Comparison of ENCODE assay signal across 10 mouse cellular contexts in genomic region chr7:73593645-73594385, GRCm38 (mm10). TPM values are rescaled to one million over a fixed set of nuclear protein-coding genes. Genes with fewer than 3 reads are reported as not detected.
DNase-seq lines count a peak whose midpoint lies in the region; ATAC-seq and TF ChIP-seq lines count a peak whose summit lies in the region.
"Had no signal": no experiment of that assay in that cellular context is flagged by ENCODE, and none has a peak within 500 bp of the region (broad histone marks: within the 10 kb centered on the region; RNA-seq: fewer than 3 reads in every experiment).

No protein-coding gene starts in this region.

- H3K4me2 ChIP-seq in midbrain, embryonic 12.5 days (replicated peaks): peak overlapping the region; percentile 52
- no peak overlapping the region; the same call in 1 of the 2 replicates for H3K4me2 ChIP-seq in midbrain, embryonic 13.5 days (replicated peaks)
- H3K4me2 ChIP-seq in limb, embryonic 13.5 days (replicated peaks): peak overlapping the region; percentile 63
- peak overlapping the region; percentile 27; the same call in 1 of the 2 replicates for H3K4me2 ChIP-seq in stomach, postnatal 0 days (replicated peaks; ENCODE audit: low read depth)

- H3K9ac ChIP-seq in heart, adult 2 months (ENCODE audit: low read depth, low read length): no peak overlapping the region
- H3K9ac ChIP-seq in midbrain, embryonic 12.5 days (replicated peaks): 0 out of 2 replicates have a peak overlapping the region, but pooled peaks have one; percentile 15
- no peak overlapping the region for H3K9ac ChIP-seq in midbrain, embryonic 13.5 days (replicated peaks)
- H3K9ac ChIP-seq in limb, embryonic 13.5 days: no peak overlapping the region
- no peak overlapping the region for H3K9ac ChIP-seq in stomach, postnatal 0 days (ENCODE audit: low read length)

- no peak for TF ChIP-seq EP300 in heart, adult 2 months (IDR thresholded peaks at IDR 0.05; ENCODE audit: insufficient read depth, low read depth, low read length)
- TF ChIP-seq EP300 in stomach, postnatal 0 days (optimal IDR thresholded peaks at IDR 0.05): no peak

- no peak overlapping the region for H3K4me3 ChIP-seq in heart, adult 2 months
- no peak overlapping the region for H3K4me3 ChIP-seq in midbrain, embryonic 12.5 days
- no peak overlapping the region for H3K4me3 ChIP-seq in midbrain, embryonic 13.5 days (replicated peaks)
- no peak overlapping the region for H3K4me3 ChIP-seq in limb, embryonic 13.5 days
- H3K4me3 ChIP-seq in stomach, postnatal 0 days (ENCODE audit: low read depth, low read length): no peak overlapping the region

- 77% methylated on average over 17 of the region's 17 CpGs for WGBS in heart, adult 2 months
- WGBS in midbrain, embryonic 12.5 days: 75% methylated on average over 17 of the region's 17 CpGs
- WGBS in midbrain, embryonic 13.5 days: 72% methylated on average over 17 of the region's 17 CpGs
- WGBS in limb, embryonic 13.5 days: 71% methylated on average over 17 of the region's 17 CpGs
- WGBS in stomach, postnatal 0 days: 74% methylated on average over 17 of the region's 17 CpGs

- no peaks in the 10 kb centered on the region for H3K27me3 ChIP-seq in heart, adult 2 months (ENCODE audit: control insufficient read depth, insufficient read depth, low read length)
- H3K27me3 ChIP-seq in midbrain, embryonic 12.5 days: peaks cover 2% of the 10 kb centered on the region
- no peaks in the 10 kb centered on the region for H3K27me3 ChIP-seq in midbrain, embryonic 13.5 days
- no peaks in the 10 kb centered on the region for H3K27me3 ChIP-seq in limb, embryonic 13.5 days
- no peaks in the 10 kb centered on the region for H3K27me3 ChIP-seq in stomach, postnatal 0 days (ENCODE audit: control insufficient read depth, insufficient read depth, low read length)

- intact Hi-C loops in heart, adult 2 months (cut with DNase I): loop anchor here (1.0 to 2.0 kb wide), 2 partner anchors 35 to 53 kb away; partner anchors contain the start of gene Chd2

- H3K4me1 ChIP-seq in heart, adult 2 months (ENCODE audit: control insufficient read depth, insufficient read depth, low read length): peaks cover 18% of the 10 kb centered on the region
- H3K4me1 ChIP-seq in midbrain, embryonic 12.5 days: peaks cover 42% of the 10 kb centered on the region
- H3K4me1 ChIP-seq in midbrain, embryonic 13.5 days (replicated peaks): peaks cover 53% of the 10 kb centered on the region
- H3K4me1 ChIP-seq in limb, embryonic 13.5 days: peaks cover 51% of the 10 kb centered on the region
- H3K4me1 ChIP-seq in stomach, postnatal 0 days (replicated peaks; ENCODE audit: control insufficient read depth, insufficient read depth): peaks cover 15% of the 10 kb centered on the region

- ATAC-seq in midbrain, embryonic 12.5 days (ENCODE audit: low FRiP score, low read depth): no peak
- ATAC-seq in midbrain, embryonic 13.5 days: no peak
- no peak for ATAC-seq in limb, embryonic 13.5 days (ENCODE audit: low FRiP score, low read depth)
- no peak for ATAC-seq in stomach, postnatal 0 days (ENCODE audit: low FRiP score, low TSS enrichment)

- TF ChIP-seq POLR2A in heart, adult 2 months (IDR thresholded peaks at IDR 0.05; ENCODE audit: insufficient read depth, low read depth, low read length): no peak

- H3K36me3 ChIP-seq in heart, adult 2 months (ENCODE audit: control insufficient read depth, insufficient read depth, low read length): peaks cover 15% of the 10 kb centered on the region
- H3K36me3 ChIP-seq in midbrain, embryonic 12.5 days: no peaks in the 10 kb centered on the region
- H3K36me3 ChIP-seq in midbrain, embryonic 13.5 days: no peaks in the 10 kb centered on the region
- H3K36me3 ChIP-seq in limb, embryonic 13.5 days: no peaks in the 10 kb centered on the region
- H3K36me3 ChIP-seq in stomach, postnatal 0 days (ENCODE audit: control insufficient read depth, insufficient read depth, low read length): no peaks in the 10 kb centered on the region

- no peaks in the 10 kb centered on the region for H3K9me3 ChIP-seq in midbrain, embryonic 12.5 days
- H3K9me3 ChIP-seq in midbrain, embryonic 13.5 days: no peaks in the 10 kb centered on the region
- no peaks in the 10 kb centered on the region for H3K9me3 ChIP-seq in limb, embryonic 13.5 days
- no peaks in the 10 kb centered on the region for H3K9me3 ChIP-seq in stomach, postnatal 0 days (ENCODE audit: control insufficient read depth, low read length)

- H3K27ac ChIP-seq in heart, adult 2 months: peak overlapping the region; percentile 98
- H3K27ac ChIP-seq in midbrain, embryonic 12.5 days (replicated peaks): peak overlapping the region; percentile 79
- H3K27ac ChIP-seq in midbrain, embryonic 13.5 days: no peak overlapping the region
- H3K27ac ChIP-seq in limb, embryonic 13.5 days: peak overlapping the region; percentile 97; the same call in 1 of the 2 replicates
- H3K27ac ChIP-seq in stomach, postnatal 0 days (replicated peaks): peak overlapping the region; percentile 63

- TF ChIP-seq CTCF in heart, adult 2 months (IDR thresholded peaks at IDR 0.05): no peak
- no peak for TF ChIP-seq CTCF in stomach, postnatal 0 days (IDR thresholded peaks at IDR 0.05; ENCODE audit: low read depth)

- DNase-seq in heart, adult 2 months: no peak
- DNase-seq in heart, adult 18-20 months: no peak
- DNase-seq in stomach, postnatal 0 days (ENCODE audit: low spot score): no peak
- DNase-seq in gastrocnemius, postnatal 25 days: no peak
- DNase-seq in layer of hippocampus, adult 18-20 months (ENCODE audit: low spot score in 2 of 2): no peak
- DNase-seq: lung, adult 18-20 months; right cerebral cortex, postnatal 4 days had no signal

- H3K79me2 ChIP-seq in heart, adult 2 months (replicated peaks; ENCODE audit: control insufficient read depth, insufficient read depth, low read length): no peaks in the 10 kb centered on the region

RNA-seq across cellular contexts. Expression of gene Chd2, which starts 52.2 kb away (rescaled TPM):
- total RNA-seq in heart, adult 2 months (2021): 10 to 100 TPM; 38.1 to 43.3 TPM
- 32.9 and 38.0 TPM in 2 replicates for polyA plus RNA-seq in heart, adult 2 months (2012; rRNA removed)
- 10 to 100 TPM; 28.2 to 38.8 TPM for total RNA-seq in heart, adult 18-20 months (2021)
- 54.8 and 61.4 TPM in 2 replicates for polyA plus RNA-seq in midbrain, embryonic 12.5 days (2016; fragmentation: Nextera tagmentation; extraction: Ambion mirVana)
- 48.5 and 57.4 TPM in 2 replicates for polyA plus RNA-seq in midbrain, embryonic 13.5 days (2015; fragmentation: Nextera tagmentation; extraction: Ambion mirVana)
- 62.5 and 66.3 TPM in 2 replicates for polyA plus RNA-seq in limb, embryonic 13.5 days (2015; fragmentation: Nextera tagmentation; extraction: Ambion mirVana)
- polyA plus RNA-seq in stomach, postnatal 0 days (2015; fragmentation: Nextera tagmentation; extraction: Ambion mirVana): 15.9 and 18.0 TPM in 2 replicates
- total RNA-seq in gastrocnemius, postnatal 25 days (2021): 10 to 100 TPM; 30.2 to 38.4 TPM
- 10 to 100 TPM; 50.7 to 55.7 TPM for total RNA-seq in layer of hippocampus, adult 18-20 months (2021)
